Mouse (Mus musculus): ENCODE measurements around the gene Pih1d1. TPM values are rescaled to one million over a fixed set of nuclear protein-coding genes. Genes with fewer than 3 reads are reported as not detected.

The Pih1d1 gene
- total RNA-seq, 2 experiments from 2014 or later, result 27.7 to 31.2 TPM

DNA sequence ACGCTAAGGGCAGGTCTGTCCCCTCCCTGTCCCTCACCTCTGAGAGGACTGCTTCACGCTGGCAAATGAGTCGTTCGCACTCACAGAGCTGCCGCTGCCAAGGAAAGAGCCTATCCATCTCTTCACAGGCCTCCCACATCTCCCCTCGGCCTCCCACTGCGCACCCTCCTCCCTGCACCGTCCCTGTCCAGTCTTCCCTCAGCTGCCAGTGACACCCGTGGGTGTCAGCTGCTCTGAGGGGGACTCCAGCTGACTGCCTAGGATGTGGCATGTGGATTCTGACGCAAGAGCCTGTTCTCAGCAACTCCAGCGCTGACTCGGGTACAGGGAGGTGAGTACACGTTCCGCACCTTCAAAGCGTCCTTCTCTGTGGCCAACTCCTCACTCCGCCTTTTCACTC is 35.5 kb downstream of the Pih1d1 start:
- intact Hi-C loops (cut with DNase I), result no loop called here
- no peak for DNase-seq

DNA sequence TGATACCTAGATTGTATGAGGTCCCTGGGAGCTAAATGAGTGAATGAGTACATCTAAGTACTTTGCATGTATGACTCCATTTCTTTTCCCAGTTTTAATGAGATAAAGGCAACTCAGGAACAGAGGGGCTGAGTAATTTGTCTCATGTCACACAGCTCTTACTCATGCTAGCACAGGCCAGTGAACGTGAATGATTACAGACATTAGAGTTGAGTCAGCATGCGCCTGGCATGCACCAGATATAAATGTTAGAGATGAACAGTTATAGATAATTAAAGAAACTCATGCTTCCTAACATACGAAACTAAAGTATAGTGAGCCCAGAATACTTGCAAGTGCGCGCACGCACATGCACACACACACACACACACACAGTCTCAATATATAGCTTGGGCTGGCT is 36.1 kb downstream of the Pih1d1 start:
- intact Hi-C loops (cut with DNase I), result no loop called here
- DNase-seq, result no peak

DNA sequence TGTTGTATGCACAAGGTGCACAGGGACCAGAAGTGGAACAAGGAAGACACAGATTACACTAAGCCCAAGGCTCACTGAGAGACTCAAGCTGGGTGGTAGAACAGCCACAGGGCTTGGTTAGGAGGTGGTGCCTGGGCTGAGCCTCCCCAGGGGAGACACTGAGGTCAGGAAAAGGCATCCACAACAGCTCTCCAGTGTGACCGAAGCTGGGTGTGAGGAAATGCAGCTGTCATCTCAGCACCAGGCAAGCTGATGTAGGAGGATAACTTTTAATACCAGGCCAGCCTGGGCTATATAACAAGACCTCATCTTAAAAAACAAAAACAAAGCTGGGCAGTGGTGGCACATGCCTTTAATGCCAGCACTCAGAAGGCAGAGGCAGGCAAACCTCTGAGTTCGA is 37.1 kb downstream of the Pih1d1 start:
- no peak for DNase-seq
- intact Hi-C loops (cut with DNase I), result no loop called here

DNA sequence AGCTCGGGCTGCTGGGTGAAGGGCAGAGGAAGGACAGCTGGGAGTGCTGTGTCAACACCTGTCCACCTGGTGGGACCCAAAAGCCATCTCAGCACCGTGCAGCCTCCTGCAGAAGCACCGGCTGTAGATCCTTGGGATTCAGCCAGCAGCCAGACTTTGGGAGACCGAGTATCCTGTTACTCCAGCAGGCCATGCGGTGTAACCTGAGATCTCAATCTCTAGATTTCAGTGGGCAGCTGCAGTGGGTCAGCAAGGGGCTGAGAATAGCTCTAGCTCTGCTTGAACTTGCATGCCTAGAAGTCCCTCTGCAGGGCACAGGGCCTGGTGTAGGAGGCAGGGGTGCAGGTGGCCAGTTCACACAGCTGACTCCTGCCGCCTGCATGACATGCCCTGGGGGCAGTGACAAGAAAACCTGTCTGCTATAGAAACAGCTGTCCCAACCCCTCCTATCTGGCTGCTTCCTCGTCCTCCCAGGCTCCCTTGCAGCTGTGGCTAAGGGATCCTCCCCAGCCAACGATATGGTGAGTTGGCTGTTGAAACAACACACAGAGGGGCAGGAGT is 37.8 kb downstream of the Pih1d1 start:
- intact Hi-C loops (cut with DNase I), result no loop called here
- no peak for DNase-seq

DNA sequence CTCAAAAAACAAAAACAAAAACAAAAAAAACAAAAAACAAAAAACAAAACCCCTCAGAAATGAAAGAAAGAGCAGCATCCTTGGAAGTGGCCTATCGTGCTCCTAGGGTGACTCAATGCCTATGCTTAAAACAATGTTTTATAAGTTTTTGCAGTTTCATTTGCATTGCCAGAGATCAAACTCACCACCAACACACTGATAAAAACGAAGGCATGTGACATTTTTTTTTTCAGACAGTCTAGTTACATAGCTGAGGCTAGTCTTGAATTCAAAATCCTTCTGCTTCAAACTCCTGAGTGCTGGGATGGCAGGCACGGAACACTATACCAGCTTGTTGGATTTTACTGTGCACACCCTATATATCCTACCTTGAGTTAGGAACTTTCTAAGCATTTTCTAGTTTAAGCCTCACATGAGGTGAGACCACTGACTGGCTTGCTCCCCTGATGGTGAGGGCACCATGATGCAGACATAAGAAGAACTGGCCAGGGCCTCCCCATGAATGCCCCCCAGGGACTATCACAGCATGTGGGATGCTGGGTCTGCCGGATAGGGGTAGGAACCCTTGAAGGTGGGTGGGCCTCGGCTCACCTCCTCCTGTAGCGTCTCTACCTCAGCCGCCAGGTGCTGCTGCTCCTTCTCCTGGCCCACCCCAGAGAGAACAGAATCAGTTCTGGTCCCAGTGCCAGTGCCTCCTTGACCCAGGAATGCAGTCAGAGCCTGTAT is 38.6 kb downstream of the Pih1d1 start:
- intact Hi-C loops (cut with DNase I), result no loop called here
- DNase-seq, result no peak

DNA sequence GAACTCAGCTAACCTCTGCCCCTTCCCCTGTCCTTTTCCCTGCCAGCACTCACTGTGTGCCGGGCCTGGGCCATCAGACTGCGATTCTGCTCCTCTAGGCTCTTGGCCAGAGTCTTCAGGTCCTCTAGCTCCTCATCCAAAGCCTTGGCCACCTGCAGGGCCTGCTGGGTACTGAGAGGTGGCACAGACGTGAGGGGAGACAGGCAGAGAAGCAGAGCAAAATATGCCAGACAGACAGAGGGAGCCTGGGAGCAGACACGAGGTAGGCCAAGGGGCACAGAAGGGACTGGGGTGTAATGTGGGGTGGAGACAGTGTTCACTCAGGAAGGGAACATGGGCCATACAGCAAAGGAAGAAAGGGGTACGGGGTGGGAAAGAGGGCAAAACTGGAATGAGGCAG is 39.3 kb downstream of the Pih1d1 start:
- intact Hi-C loops (cut with DNase I), result no loop called here
- no peak for DNase-seq

DNA sequence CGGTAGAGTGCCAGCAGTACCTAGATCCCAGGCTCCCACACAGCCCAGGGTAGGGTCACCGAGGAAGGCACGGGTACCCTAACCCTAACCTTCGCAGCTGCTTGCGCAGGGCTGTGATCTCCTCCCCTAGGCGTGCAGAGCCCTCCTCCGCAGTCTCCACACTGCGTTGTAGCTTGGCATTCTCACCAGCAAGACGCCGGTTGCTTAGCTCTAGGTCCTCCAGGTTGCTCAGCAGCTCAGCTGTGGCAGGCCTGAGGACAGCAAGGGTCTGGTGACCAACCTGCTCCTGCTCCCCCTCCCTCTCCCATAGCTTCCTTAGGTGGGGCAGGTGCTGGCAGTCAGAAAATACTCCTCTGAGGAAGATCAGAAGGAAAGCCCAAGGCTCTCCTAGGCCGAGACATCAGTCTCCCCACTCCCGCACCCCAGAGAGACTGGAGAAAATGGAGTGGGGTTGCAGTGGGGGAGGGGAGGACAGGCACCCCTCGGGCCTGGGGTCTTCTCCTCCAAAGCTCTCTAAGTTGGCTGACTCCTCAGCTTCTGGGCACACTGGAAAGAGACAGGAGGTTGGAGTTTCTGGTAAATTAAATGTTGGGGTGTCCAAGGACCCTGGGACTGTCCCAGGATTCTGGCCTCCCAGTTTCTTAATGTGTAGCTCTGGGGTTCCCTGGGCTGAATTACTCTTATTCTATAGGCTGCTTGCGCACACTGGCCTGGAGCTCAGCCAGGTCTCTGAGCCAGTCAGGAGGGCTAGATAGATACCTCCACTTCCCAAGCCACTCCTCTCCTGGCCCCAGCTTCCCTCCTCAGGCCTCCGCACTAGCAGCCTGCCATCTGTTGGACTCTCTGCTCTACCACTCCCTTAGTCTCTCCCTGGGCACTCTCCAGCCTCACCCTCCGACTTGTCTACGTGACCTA is 40.0 kb downstream of the Pih1d1 start:
- intact Hi-C loops (cut with DNase I), result no loop called here
- DNase-seq, result no peak

DNA sequence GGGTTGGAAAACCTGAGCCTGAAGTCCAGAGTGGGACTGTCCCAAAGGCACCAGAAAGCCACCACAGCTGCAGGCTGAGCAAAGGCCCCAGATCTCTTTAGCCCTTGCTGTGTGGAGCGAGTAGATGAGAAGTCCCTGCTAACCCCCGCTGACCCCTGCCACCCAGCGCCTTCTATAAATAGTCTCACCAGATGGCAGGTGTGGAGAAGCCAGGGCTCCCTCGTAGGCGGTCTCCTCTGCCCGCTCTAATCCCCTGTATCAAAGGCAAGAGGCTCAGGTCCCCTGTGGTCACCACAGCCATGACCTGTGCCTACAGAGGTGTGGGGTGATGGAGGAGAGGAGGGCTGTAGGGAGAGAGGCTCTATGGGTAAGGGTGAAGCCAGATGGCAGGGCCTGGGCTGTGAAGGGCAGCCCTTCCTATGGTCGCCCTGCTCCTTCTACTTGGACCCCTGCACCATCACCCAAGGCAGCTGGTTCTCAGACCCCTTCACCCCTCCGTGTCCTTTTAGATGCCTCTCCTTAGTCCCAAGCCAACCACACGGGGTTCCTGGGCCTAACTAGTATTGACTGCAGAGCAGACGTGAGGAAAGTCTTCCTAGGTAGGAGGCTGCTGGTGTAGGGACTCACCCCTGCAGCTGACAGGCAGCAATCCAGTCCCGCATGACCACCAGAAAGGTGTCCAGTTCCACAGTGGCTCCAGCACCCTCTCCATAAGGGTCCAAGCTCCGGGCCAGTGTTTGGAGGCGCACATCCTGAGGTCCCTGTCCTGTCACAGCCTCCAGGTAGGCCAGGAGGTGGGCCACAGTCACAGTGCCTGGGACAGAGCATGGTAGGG is 41.5 kb downstream of the Pih1d1 start:
- intact Hi-C loops (cut with DNase I), result no loop called here

DNA sequence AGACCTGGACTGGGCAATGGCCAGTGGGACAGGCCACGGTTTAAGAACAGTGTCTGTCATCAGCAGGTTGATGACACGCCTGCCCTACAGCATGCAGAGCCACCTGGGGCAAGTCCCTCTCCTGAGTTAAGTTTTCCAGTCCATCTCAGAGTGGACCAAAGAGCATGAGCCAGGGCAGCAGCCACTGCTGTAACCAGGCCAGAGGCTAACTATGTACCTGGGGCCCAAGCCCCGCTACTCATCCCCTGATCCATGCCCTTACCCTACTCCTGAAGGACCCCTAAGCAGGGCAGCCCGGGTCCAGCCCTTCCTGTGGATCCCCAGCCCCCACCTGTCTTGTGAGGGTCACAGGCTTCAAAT is 42.1 kb downstream of the Pih1d1 start:
- DNase-seq, result no peak
- intact Hi-C loops (cut with DNase I), result no loop called here

More for the DNA sequence above, 41.5 kb downstream of the Pih1d1 start:
- DNase-seq, result no peak

DNA sequence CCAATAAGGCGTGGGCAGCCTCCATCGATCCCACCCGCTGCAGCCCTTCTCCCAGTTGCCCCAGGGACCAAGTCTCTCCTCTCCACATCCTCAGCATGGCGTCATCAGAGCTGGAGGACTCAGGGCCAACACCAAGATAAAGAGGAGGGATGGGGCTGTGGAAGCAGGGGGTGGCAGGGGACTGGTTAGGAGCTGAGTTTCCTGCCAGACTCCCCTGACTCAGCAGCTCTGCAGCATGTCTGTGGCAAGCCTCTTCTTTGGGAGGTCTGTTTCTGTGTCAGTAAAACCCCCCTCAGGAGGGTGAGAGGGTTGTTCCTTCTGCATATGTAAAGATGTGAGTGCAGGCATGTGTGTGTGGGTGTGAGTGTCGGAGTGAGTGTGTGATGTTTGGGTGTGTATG is 42.9 kb downstream of the Pih1d1 start:
- intact Hi-C loops (cut with DNase I), result no loop called here
- DNase-seq, result no peak

DNA sequence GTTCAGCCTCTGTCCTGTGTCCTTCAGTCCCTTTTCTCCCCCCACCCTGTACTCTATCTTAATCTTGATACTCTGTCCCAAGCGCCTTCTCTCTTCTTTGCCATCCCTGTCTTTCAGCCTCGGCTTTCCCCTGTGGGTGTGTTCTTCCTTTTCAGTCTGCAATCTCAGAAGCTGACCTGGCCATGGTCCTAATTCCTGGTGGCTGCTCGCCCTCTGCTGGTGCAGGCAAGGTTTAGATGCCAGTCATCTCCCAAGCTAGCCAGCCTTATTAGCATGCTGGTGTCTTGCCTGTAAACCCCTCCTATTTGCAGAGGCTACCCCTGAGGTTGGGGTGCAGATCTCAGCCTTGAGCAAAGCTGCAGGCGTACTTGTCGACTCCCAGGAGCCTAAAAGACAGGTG is 44.3 kb downstream of the Pih1d1 start:
- intact Hi-C loops (cut with DNase I), result loop anchor here (1.0 to 2.0 kb wide), 2 partner anchors 36 to 120 kb away; no protein-coding TSS in a partner anchor
- peak; percentile 72 to 84 for DNase-seq

DNA sequence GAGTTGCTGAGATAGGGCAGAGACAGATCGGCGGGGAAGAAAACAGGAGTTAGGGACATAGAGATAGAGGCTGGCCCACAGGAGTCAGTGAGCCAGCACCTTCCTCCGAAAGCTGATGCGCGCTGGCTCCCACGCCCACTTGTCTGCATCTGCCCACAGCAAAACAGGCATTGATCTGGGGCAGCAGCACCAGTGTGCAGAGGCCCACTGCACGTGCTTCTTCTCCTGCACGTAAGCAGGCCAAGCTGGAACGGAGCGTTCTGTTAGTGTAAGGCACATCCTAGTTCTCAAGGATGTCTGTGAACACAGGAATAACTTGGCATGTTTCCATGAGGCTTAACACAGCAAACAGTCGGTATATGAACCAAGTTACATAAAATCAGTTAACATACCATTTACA is 44.9 kb downstream of the Pih1d1 start:
- intact Hi-C loops (cut with DNase I), result loop anchor here (1.0 to 2.0 kb wide), 2 partner anchors 37 to 120 kb away; no protein-coding TSS in a partner anchor
- no peak for DNase-seq

DNA sequence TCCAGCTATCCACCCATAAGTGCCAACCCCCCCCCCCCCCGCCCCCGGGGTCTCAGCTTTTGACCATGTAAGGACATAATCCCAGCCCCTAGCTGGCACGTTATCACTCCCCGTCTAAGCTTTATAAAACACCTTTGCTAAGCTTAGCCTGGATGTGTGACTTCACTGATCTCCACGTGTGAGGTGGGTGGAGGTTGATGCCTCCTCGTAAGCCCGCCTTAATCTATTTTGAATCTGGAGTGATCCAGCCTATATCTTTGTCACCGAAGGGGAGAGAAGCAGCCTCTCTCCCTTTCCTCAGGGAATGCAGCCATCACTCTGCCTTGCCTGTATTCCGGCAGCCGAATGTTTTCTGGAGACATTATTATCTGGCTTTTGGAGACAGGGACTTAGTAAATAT is 48.6 kb downstream of the Pih1d1 start:
- intact Hi-C loops (cut with DNase I), result no loop called here
- DNase-seq, result no peak

DNA sequence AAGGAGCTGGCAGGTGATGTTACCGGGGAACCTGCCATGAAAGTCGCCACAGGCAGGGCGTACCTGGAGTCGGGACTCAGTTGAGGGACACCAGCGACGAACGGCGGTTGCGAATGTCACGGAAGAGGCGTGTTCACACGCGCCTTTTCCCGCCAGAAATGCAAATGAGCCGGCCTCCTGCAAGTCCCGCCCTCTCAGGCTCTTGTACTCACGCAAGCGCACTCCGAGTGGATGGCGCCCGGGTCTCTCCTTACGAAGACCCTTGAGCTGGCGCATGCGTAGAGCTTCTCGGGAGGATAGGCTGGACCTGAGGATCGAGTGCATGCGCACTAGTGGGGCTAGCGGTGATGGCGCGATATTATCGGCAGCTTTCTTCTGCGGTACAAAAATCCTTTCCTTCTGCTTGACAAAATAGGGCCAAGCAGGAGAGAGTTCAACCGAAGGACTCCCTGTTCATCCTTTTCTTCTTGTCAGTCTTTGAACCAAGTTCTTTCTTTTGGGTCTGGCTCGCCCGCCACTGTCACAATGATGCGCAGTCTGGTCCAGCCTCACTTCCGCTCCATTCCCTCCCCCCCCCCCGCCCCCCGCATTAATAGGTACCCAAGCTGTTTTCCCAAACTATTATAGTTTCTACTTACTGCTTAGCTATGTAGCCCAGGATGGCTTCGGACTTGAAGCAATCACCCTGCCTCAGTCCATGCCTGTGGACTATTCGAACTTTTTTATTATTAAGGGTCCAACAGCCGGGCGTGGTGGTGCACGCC is 50.5 kb downstream of the Pih1d1 start, which contains the start of gene Ccdc155:
TSS of gene Ccdc155 (minus strand) at position 513 of the 764 bp plus-strand sequence.
- peak; percentile 84 to 85 for DNase-seq
- intact Hi-C loops (cut with DNase I), result no loop called here

DNA sequence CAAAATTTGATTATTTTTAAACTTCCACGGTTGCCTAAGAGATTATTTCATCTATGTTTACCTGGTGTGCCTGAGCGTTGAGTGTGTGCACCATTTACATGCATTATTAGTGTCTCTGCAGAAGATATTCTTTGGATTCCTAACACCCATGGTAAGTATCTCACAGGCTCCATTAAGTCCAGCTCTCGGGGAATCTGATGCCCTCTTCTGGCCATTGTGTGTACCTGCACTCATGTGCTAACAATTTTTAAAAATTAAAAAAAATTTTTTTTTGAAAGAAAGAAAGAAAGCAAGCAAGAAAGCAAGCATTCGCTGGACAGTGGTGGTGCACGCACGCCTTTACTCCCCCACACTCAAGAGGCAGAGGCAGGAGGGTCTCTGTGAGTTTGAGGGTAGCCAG is 54.2 kb downstream of the Pih1d1 start:
- intact Hi-C loops (cut with DNase I), result no loop called here
- DNase-seq, result no peak

Small RNAs within 50 kb of the gene (microRNA-seq; reads per million reads assigned to microRNA genes)
- gene Mir150 (927 to 1,241 reads per million in 2 experiments), gene Mir5121 (16.8 to 16.9 reads per million in 2 experiments), gene Mir7055 (0 to 3.0 reads per million in 2 experiments)

Other genes starting within 250 kb of the Pih1d1 start
- gene Ap2a1, start 224.8 kb upstream of the Pih1d1 start, total RNA-seq (2021), result 10 to 100 TPM; 74.5 to 82.2 TPM
- not detected for gene Tsks, start 211.1 kb upstream of the Pih1d1 start, total RNA-seq (2021)
- gene Cpt1c, start 179.5 kb upstream of the Pih1d1 start, total RNA-seq (2021), result 1 to 10 TPM; 3.1 to 3.5 TPM
- 100 to 1,000 TPM; 119 to 128 TPM for gene Prmt1, start 167.7 kb upstream of the Pih1d1 start, total RNA-seq (2021)
- 10 to 100 TPM; 36.5 to 40.2 TPM for gene Irf3, start 156.7 kb upstream of the Pih1d1 start, total RNA-seq (2021)
- 10 to 100 TPM; 10.4 to 12.3 TPM for gene Bcl2l12, start 155.6 kb upstream of the Pih1d1 start, total RNA-seq (2021)
- gene Scaf1, start 137.9 kb upstream of the Pih1d1 start, total RNA-seq (2021), result 10 to 100 TPM; 53.8 to 56.1 TPM
- 10 to 100 TPM; 60.7 to 62.8 TPM for gene Rras, start 136.3 kb upstream of the Pih1d1 start, total RNA-seq (2021)
- gene Prr12, start 101.4 kb upstream of the Pih1d1 start, total RNA-seq (2021), result 10 to 100 TPM; 27.2 to 28.3 TPM
- 10 to 100 TPM; 27.7 to 33.7 TPM for gene Nosip, start 91.9 kb upstream of the Pih1d1 start, total RNA-seq (2021)
- 10 to 100 TPM; 11.1 to 11.4 TPM for gene Prrg2, start 91.6 kb upstream of the Pih1d1 start, total RNA-seq (2021)
- gene Rcn3, start 62.1 kb upstream of the Pih1d1 start, total RNA-seq (2021), result 10 to 100 TPM; 46.0 to 53.7 TPM
- 10 to 100 TPM; 72.0 to 76.7 TPM for gene Fcgrt, start 50.5 kb upstream of the Pih1d1 start, total RNA-seq (2021)
- 100 to 1,000 TPM; 582 to 636 TPM for gene Rps11, start 29.9 kb upstream of the Pih1d1 start, total RNA-seq (2021)
- gene Rpl13a, start 25.5 kb upstream of the Pih1d1 start, total RNA-seq (2021), result 100 to 1,000 TPM; 573 to 686 TPM
- under 1 TPM in 1 of 2 experiments, not detected in 1; 0.45 TPM for gene Gm45713, start 18.1 kb upstream of the Pih1d1 start, total RNA-seq (2021)
- 1 to 10 TPM; 4.3 to 5.8 TPM for gene Flt3l, start 17.9 kb upstream of the Pih1d1 start, total RNA-seq (2021)
- gene Aldh16a1, start 281 bp downstream of the Pih1d1 start, total RNA-seq (2021), result 10 to 100 TPM; 20.3 to 27.3 TPM
- gene Slc17a7, start 9.6 kb downstream of the Pih1d1 start, total RNA-seq (2021), result 10 to 100 TPM in 1 of 2 experiments, 1 to 10 TPM in 1; 8.1 to 11.5 TPM
- not detected for gene Gfy, start 25.3 kb downstream of the Pih1d1 start, total RNA-seq (2021)
- not detected for gene Pth2, start 26.7 kb downstream of the Pih1d1 start, total RNA-seq (2021)
- gene Ccdc155, start 50.6 kb downstream of the Pih1d1 start, total RNA-seq (2021), result not detected
- gene Dkkl1, start 57.8 kb downstream of the Pih1d1 start, total RNA-seq (2021), result not detected
- gene Tead2, start 61.5 kb downstream of the Pih1d1 start, total RNA-seq (2021), result 10 to 100 TPM; 10.1 to 14.4 TPM
- gene Cd37, start 84.8 kb downstream of the Pih1d1 start, total RNA-seq (2021), result 1 to 10 TPM; 3.8 to 5.5 TPM
- gene Slc6a16, start 86.8 kb downstream of the Pih1d1 start, total RNA-seq (2021), result not detected
- gene Slc6a21, start 123.2 kb downstream of the Pih1d1 start, total RNA-seq (2021), result not detected
- 10 to 100 TPM; 20.8 to 22.3 TPM for gene Trpm4, start 179.5 kb downstream of the Pih1d1 start, total RNA-seq (2021)
- gene Hrc, start 181.0 kb downstream of the Pih1d1 start, total RNA-seq (2021), result 100 to 1,000 TPM; 516 to 539 TPM
- gene Ppfia3, start 212.7 kb downstream of the Pih1d1 start, total RNA-seq (2021), result under 1 TPM; 0.22 to 0.29 TPM
- gene Lin7b, start 216.3 kb downstream of the Pih1d1 start, total RNA-seq (2021), result under 1 TPM; 0.90 to 0.96 TPM
- 100 to 1,000 TPM; 126 to 138 TPM for gene Snrnp70, start 241.4 kb downstream of the Pih1d1 start, total RNA-seq (2021)

All from heart, postnatal 14 days (tissue).